Mouse (Mus musculus) brain, adult 10 weeks (tissue): Measurements from ENCODE around the gene Ttc21a. TPM values are rescaled to one million over a fixed set of nuclear protein-coding genes. Genes with fewer than 3 reads are reported as not detected.

Source experiments
- polyA plus RNA-seq: library from polyadenylated mRNA; stranded (reverse); fragments of 350-450 nt; fragmentation: Illumina TruSeq; extraction: RNeasy Lipid Tissue Mini Kit (QIAGEN cat#74804); gene quantifications from one replicate; pipeline ENCODE4 v1.2.3, GENCODE M21; 2015; ENCODE audit warnings: low read depth, low replicate concordance

Gene Ttc21a
- 1.7 TPM for polyA plus RNA-seq

DNA sequence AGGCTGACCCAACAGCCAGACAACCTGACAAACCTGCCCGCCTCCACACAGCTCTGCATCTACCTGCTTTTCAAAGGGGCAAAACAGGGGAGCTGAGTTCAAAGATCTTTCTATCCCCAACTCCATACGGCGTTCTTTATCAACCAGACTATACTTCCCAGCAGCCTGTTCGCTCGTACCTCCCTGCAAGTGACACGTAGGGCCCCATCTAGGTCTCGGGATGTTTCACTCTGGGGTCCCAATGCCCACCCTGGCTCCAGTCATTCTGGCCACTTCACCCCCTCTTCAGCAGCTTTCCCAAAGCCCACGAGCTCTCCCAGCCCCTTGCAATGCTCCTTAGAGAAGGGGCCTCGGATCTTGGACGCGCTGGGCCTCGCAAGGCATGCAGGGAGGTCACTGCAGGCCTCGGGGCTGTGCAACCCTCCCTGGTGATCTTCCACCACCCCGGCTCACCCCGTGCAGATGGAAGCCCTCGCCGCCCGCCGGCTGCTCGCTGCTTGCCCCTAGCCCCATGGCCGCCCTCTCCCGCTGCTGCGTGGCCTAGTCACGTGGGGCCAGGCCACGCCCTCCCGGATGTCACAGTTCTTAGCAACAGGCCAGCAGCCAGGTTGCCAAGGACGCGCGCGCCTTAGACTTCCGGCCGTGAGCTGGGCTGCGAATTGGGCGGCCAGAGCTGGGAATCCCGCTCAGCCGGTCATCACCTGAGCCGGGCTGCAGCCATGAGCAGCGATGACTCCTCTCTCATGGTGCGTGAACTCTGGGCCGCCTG is at the start of gene Ttc21a, which contains the start of gene Gorasp1:
TSS of gene Ttc21a (plus strand) at position 602 of the 769 bp plus-strand sequence.
TSS of gene Gorasp1 (minus strand) at position 561 of the 769 bp plus-strand sequence.

DNA sequence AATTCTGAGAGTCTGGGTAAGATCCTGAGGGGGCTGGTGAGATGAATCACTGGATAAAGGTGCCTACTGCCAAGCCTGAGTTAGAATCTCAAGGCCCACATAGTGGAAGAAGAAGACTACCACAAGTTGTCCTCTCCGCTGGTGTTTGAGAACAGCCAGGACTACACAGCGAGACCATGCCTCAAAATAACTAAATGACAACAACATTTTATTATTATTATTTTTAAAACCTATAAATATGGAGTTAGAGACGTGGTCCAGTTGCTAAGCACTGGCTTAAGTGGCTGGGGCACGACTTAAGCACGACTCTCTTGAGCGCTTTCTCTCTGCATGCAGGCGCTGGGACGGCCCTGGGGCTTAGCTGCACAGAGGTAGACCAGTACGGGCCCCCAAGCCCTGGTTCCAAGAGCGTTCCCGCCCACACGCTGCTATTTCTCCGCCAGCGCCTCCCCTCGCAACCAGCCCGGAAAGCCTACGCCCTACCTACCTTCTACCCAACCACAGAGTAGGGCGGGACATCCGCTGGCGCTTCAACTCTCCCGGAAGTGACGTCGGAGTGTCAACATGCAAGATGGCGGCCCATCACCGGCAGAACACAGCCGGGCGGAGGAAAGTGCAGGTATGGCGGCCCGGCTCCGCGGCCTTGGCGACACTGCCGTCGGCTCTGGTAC is 42.9 kb upstream of the Ttc21a start, which contains the start of gene Wdr48:
TSS of gene Wdr48 (plus strand) at position 540 of the 671 bp plus-strand sequence.

DNA sequence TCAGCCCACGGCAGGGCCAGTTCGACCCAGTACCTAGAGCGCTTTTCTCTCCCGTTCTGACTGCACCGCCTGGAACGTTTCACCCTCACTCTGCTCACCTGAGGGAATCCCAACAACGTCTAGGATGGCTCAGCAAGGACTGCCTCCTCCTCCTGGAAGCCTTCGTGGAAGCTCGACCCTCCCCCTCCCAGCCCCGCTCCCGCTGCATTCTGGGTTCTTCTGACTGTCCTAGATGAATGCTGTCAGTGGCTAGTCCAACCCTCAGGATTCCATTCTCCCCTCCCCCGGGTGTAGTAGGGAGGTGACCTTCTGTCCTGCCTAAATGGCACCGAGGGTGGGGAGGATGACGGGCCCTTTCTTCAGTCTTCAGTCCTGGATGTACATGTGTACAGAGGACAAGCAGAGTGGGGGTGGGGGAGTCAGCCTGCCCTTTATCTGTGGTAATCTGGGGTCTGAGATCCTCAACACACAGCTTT is 47.2 kb downstream of the Ttc21a start, which contains the start of gene Csrnp1:
TSS of gene Csrnp1 (minus strand) at position 123 of the 476 bp plus-strand sequence.

Other genes starting within 250 kb of the Ttc21a start
- gene Scn10a, start 218.3 kb upstream of the Ttc21a start, polyA plus RNA-seq = 0.06 TPM
- not detected for gene Scn11a, start 112.2 kb upstream of the Ttc21a start, polyA plus RNA-seq
- gene Wdr48, start 42.7 kb upstream of the Ttc21a start, polyA plus RNA-seq = 56.5 TPM
- gene Gorasp1, start within 50 bp of the Ttc21a start, polyA plus RNA-seq = 21.4 TPM
- gene Csrnp1, start 47.1 kb downstream of the Ttc21a start, polyA plus RNA-seq = 12.4 TPM
- gene Xirp1, start 86.0 kb downstream of the Ttc21a start, polyA plus RNA-seq = 0.12 TPM
- gene Cx3cr1, start 132.3 kb downstream of the Ttc21a start, polyA plus RNA-seq = 37.9 TPM
- not detected for gene Ccr8, start 154.5 kb downstream of the Ttc21a start, polyA plus RNA-seq
- gene Slc25a38, start 172.8 kb downstream of the Ttc21a start, polyA plus RNA-seq = 32.2 TPM
- 1,074 TPM for gene Rpsa, start 190.1 kb downstream of the Ttc21a start, polyA plus RNA-seq
- gene Mobp, start 212.1 kb downstream of the Ttc21a start, polyA plus RNA-seq = 1,305 TPM